Mouse (Mus musculus) cerebellum, adult (tissue): ENCODE results near the gene Ccdc28b.
A peak's percentile ranks its signal among the peaks of the same experiment; 100 is the strongest.

Source experiments
- ATAC-seq: cut with Nextera tagmentation; 2 replicates; pipeline ENCODE4 v1.9.2; 2017; ENCODE audit warnings: mild to moderate bottlenecking, moderate library complexity, mixed read lengths; ENCODE audit not compliant: insufficient number of reproducible peaks, low FRiP score, low TSS enrichment

Ccdc28b gene

GRCm38 (mm10) chr4:129623681-129624091 lies at the start of gene Ccdc28b:
Gene Ccdc28b (minus strand): TSS chr4:129623947.
- no peak for ATAC-seq

GRCm38 (mm10) chr4:129672878-129673449 lies 49.2 kb upstream of the Ccdc28b start:
- ATAC-seq = no peak

- peak; percentile 80; the same call in 1 of the 2 replicates for ATAC-seq
These were observed 48.5 kb upstream of the Ccdc28b start, which contains the start of gene Kpna6 for GRCm38 (mm10) chr4:129672083-129672877. Gene Kpna6 (minus strand): TSS chr4:129672767.

- peak; percentile 24; the same call in 1 of the 2 replicates for ATAC-seq
These were observed 47.8 kb upstream of the Ccdc28b start for GRCm38 (mm10) chr4:129671491-129672082.

- ATAC-seq = no peak
These were observed 38.6 kb upstream of the Ccdc28b start for GRCm38 (mm10) chr4:129662255-129662813.

- no peak for ATAC-seq
These were observed 37.8 kb upstream of the Ccdc28b start for GRCm38 (mm10) chr4:129661584-129661983.

GRCm38 (mm10) chr4:129654770-129655169 lies 31.0 kb upstream of the Ccdc28b start:
- ATAC-seq = no peak

- ATAC-seq = no peak
These were observed 26.6 kb upstream of the Ccdc28b start for GRCm38 (mm10) chr4:129650359-129650758.

GRCm38 (mm10) chr4:129648656-129649055 lies 24.9 kb upstream of the Ccdc28b start:
- ATAC-seq = no peak

GRCm38 (mm10) chr4:129645204-129645603 lies 21.5 kb upstream of the Ccdc28b start:
- no peak for ATAC-seq

- ATAC-seq = no peak
These were observed 18.0 kb upstream of the Ccdc28b start for GRCm38 (mm10) chr4:129641756-129642155.

- peak; percentile 85 for ATAC-seq
These were observed 17.1 kb upstream of the Ccdc28b start, which contains the start of gene Txlna for GRCm38 (mm10) chr4:129640638-129641467. Gene Txlna (minus strand): TSS chr4:129641065.

- ATAC-seq = no peak; the same call in 1 of the 2 replicates
These were observed 16.4 kb upstream of the Ccdc28b start for GRCm38 (mm10) chr4:129640101-129640637.

- no peak for ATAC-seq
These were observed 15.5 kb upstream of the Ccdc28b start for GRCm38 (mm10) chr4:129639221-129639620.

- ATAC-seq = no peak
These were observed 10.1 kb upstream of the Ccdc28b start for GRCm38 (mm10) chr4:129633852-129634251.

GRCm38 (mm10) chr4:129631867-129632266 lies 8.1 kb upstream of the Ccdc28b start:
- ATAC-seq = no peak

- ATAC-seq = no peak
These were observed 7.2 kb upstream of the Ccdc28b start for GRCm38 (mm10) chr4:129630944-129631343.

- ATAC-seq = no peak
These were observed 2.3 kb upstream of the Ccdc28b start for GRCm38 (mm10) chr4:129626035-129626434.

- no peak for ATAC-seq
These were observed 1.7 kb upstream of the Ccdc28b start for GRCm38 (mm10) chr4:129625496-129625895.

GRCm38 (mm10) chr4:129625029-129625370 lies 1.3 kb upstream of the Ccdc28b start:
- ATAC-seq = peak; percentile 8; the same call in 1 of the 2 replicates
